ENCODE assay signal across 21 mouse cellular contexts in genomic region chr3:102610970-102611369, GRCm38 (mm10).
A peak's percentile ranks its signal among the peaks of the same experiment; 100 is the strongest.
DNase-seq lines count a peak whose midpoint lies in the region; ATAC-seq and TF ChIP-seq lines count a peak whose summit lies in the region.
"Had no signal": no experiment of that assay in that cellular context is flagged by ENCODE, and none has a peak within 500 bp of the region (broad histone marks: within the 10 kb centered on the region; RNA-seq: fewer than 3 reads in every experiment).

No protein-coding gene starts in this region.

- in situ Hi-C loops in Patski (cut with MboI; ENCODE audit: low pct_unique_long_range_greater_than_20kb) = no loop called here

- 0 out of 2 replicates have a peak overlapping the region, but pooled peaks have one; percentile 45 for H3K27ac ChIP-seq in forebrain, embryonic 13.5 days
- no peak overlapping the region for H3K27ac ChIP-seq in forebrain, embryonic 10.5 days
- no peak overlapping the region for H3K27ac ChIP-seq in hindbrain, postnatal 0 days
- no peak overlapping the region for H3K27ac ChIP-seq in hindbrain, embryonic 10.5 days
- no peak overlapping the region for H3K27ac ChIP-seq in midbrain, embryonic 16.5 days (ENCODE audit: low read length)
- H3K27ac ChIP-seq: heart, embryonic 13.5 days; intestine, embryonic 15.5 days; liver, embryonic 14.5 days; neural tube, embryonic 12.5 days; stomach, embryonic 15.5 days had no signal

- peaks cover 20% of the 10 kb centered on the region for H3K4me1 ChIP-seq in forebrain, embryonic 13.5 days
- peaks cover 17% of the 10 kb centered on the region for H3K4me1 ChIP-seq in forebrain, embryonic 10.5 days
- peaks cover 9% of the 10 kb centered on the region; the same call in 1 of the 2 replicates for H3K4me1 ChIP-seq in hindbrain, postnatal 0 days (ENCODE audit: insufficient read depth, low read length)
- H3K4me1 ChIP-seq in hindbrain, embryonic 10.5 days (replicated peaks) = peaks cover 11% of the 10 kb centered on the region; the same call in 1 of the 2 replicates
- H3K4me1 ChIP-seq in midbrain, embryonic 16.5 days (ENCODE audit: control insufficient read depth, insufficient read depth, low read length) = peaks cover 7% of the 10 kb centered on the region
- H3K4me1 ChIP-seq: intestine, embryonic 15.5 days; neural tube, embryonic 12.5 days had no signal

- POLR2A ChIA-PET in Patski (lab: Charles Lee) = no interaction called here

- WGBS in forebrain, embryonic 13.5 days = 19% methylated on average over 5 of the region's 5 CpGs
- WGBS in forebrain, embryonic 10.5 days = 31% methylated on average over 5 of the region's 5 CpGs
- 8% methylated on average over 5 of the region's 5 CpGs for WGBS in hindbrain, postnatal 0 days
- WGBS in hindbrain, embryonic 10.5 days = 45% methylated on average over 5 of the region's 5 CpGs
- 20% methylated on average over 5 of the region's 5 CpGs for WGBS in midbrain, embryonic 16.5 days

- peak; percentile 26; the same call in 1 of the 2 replicates for ATAC-seq in forebrain, embryonic 13.5 days
- ATAC-seq in hindbrain, postnatal 0 days = 0 out of 2 replicates have a peak, but pooled peaks have one; percentile 24
- ATAC-seq in Patski = no peak
- ATAC-seq in midbrain, embryonic 16.5 days = peak; percentile 40; the same call in 1 of the 2 replicates
- no peak for ATAC-seq in megakaryocyte progenitor cell, adult 5-6 weeks (replicated peaks; ENCODE audit: poor library complexity)
- ATAC-seq: CD4-positive, CD25-positive, alpha-beta regulatory T cell, adult 4 months; intestine, embryonic 15.5 days had no signal

- no peak for TF ChIP-seq CTCF in hindbrain, postnatal 0 days (IDR thresholded peaks at IDR 0.05; ENCODE audit: low read depth)
- TF ChIP-seq CTCF in Patski (IDR thresholded peaks at IDR 0.05) = no peak

- CTCF ChIA-PET in Patski (lab: Charles Lee) = interaction anchor here (0.9 to 1.6 kb wide), 3 partner anchors 11 to 17 kb away, joined by 3 read pairs; no protein-coding TSS in a partner anchor

- no peak overlapping the region for H3K4me3 ChIP-seq in forebrain, embryonic 13.5 days
- no peak overlapping the region for H3K4me3 ChIP-seq in forebrain, embryonic 10.5 days
- no peak overlapping the region for H3K4me3 ChIP-seq in hindbrain, postnatal 0 days (ENCODE audit: low read length)
- H3K4me3 ChIP-seq in hindbrain, embryonic 10.5 days = no peak overlapping the region
- H3K4me3 ChIP-seq in midbrain, embryonic 16.5 days (ENCODE audit: low read depth, low read length) = no peak overlapping the region
- H3K4me3 ChIP-seq: heart, embryonic 13.5 days; intestine, embryonic 15.5 days; neural tube, embryonic 12.5 days; stomach, embryonic 15.5 days had no signal

- H3K27me3 ChIP-seq in forebrain, embryonic 13.5 days = no peaks in the 10 kb centered on the region
- peaks cover 58% of the 10 kb centered on the region for H3K27me3 ChIP-seq in forebrain, embryonic 10.5 days (ENCODE audit: poor library complexity, severe bottlenecking)
- 0 out of 2 replicates have a peak, but pooled peaks cover 5% of the 10 kb centered on the region for H3K27me3 ChIP-seq in hindbrain, postnatal 0 days (ENCODE audit: insufficient read depth, low read length)
- H3K27me3 ChIP-seq in hindbrain, embryonic 10.5 days (ENCODE audit: insufficient read depth, poor library complexity, severe bottlenecking) = peaks cover 24% of the 10 kb centered on the region
- H3K27me3 ChIP-seq in Patski = no peaks in the 10 kb centered on the region
- no peaks in the 10 kb centered on the region; the same call in 1 of the 2 replicates for H3K27me3 ChIP-seq in midbrain, embryonic 16.5 days (ENCODE audit: control insufficient read depth, insufficient read depth, low read depth, low read length)
- H3K27me3 ChIP-seq: intestine, embryonic 15.5 days; stomach, embryonic 15.5 days had no signal

- H3K9me3 ChIP-seq in forebrain, embryonic 13.5 days (replicated peaks) = no peaks in the 10 kb centered on the region
- H3K9me3 ChIP-seq in forebrain, embryonic 10.5 days = no peaks in the 10 kb centered on the region
- H3K9me3 ChIP-seq in hindbrain, postnatal 0 days (ENCODE audit: low read length) = no peaks in the 10 kb centered on the region
- no peaks in the 10 kb centered on the region for H3K9me3 ChIP-seq in hindbrain, embryonic 10.5 days
- no peaks in the 10 kb centered on the region for H3K9me3 ChIP-seq in midbrain, embryonic 16.5 days (replicated peaks; ENCODE audit: control insufficient read depth, low read length, poor library complexity, severe bottlenecking)
- H3K9me3 ChIP-seq: heart, embryonic 13.5 days; intestine, embryonic 15.5 days; neural tube, embryonic 12.5 days; stomach, embryonic 15.5 days had no signal

- no peak overlapping the region for H3K9ac ChIP-seq in forebrain, embryonic 13.5 days
- no peak overlapping the region for H3K9ac ChIP-seq in hindbrain, postnatal 0 days (replicated peaks; ENCODE audit: low read length)
- H3K9ac ChIP-seq in midbrain, embryonic 16.5 days (ENCODE audit: low read depth, low read length) = no peak overlapping the region
- H3K9ac ChIP-seq: heart, embryonic 13.5 days; intestine, embryonic 15.5 days; liver, embryonic 14.5 days; neural tube, embryonic 12.5 days; stomach, embryonic 15.5 days had no signal

- H3K4me2 ChIP-seq in forebrain, embryonic 13.5 days = peak overlapping the region; percentile 29; the same call in 1 of the 2 replicates
- 0 out of 2 replicates have a peak overlapping the region, but pooled peaks have one; percentile 10 for H3K4me2 ChIP-seq in hindbrain, postnatal 0 days (ENCODE audit: low read depth, low read length)
- H3K4me2 ChIP-seq in midbrain, embryonic 16.5 days (ENCODE audit: low read length) = no peak overlapping the region
- H3K4me2 ChIP-seq: heart, embryonic 13.5 days; intestine, embryonic 15.5 days; neural tube, embryonic 12.5 days; stomach, embryonic 15.5 days had no signal

- no peak for DNase-seq in forebrain, embryonic 10.5 days (ENCODE audit: extremely low spot score, low spot score)
- DNase-seq in hindbrain, postnatal 0 days (ENCODE audit: low spot score) = peak; percentile 53
- no peak for DNase-seq in hindbrain, embryonic 10.5 days (ENCODE audit: low spot score)
- peak; percentile 22 for DNase-seq in Patski (ENCODE audit: low read depth, low spot score)
- DNase-seq in layer of hippocampus, postnatal 36 days = no peak
- DNase-seq: cerebellum, adult 2 months; cerebellum, postnatal 36 days; heart, postnatal 36 days; kidney, adult 9 months; kidney, postnatal 25 days; right cerebral cortex, postnatal 14 days; thymus, adult 18-20 months had no signal

- no peaks in the 10 kb centered on the region for H3K36me3 ChIP-seq in forebrain, embryonic 13.5 days (ENCODE audit: poor library complexity, severe bottlenecking)
- H3K36me3 ChIP-seq in forebrain, embryonic 10.5 days (replicated peaks) = no peaks in the 10 kb centered on the region
- H3K36me3 ChIP-seq in hindbrain, postnatal 0 days (ENCODE audit: insufficient read depth, low read length) = no peaks in the 10 kb centered on the region
- H3K36me3 ChIP-seq in hindbrain, embryonic 10.5 days = no peaks in the 10 kb centered on the region
- no peaks in the 10 kb centered on the region for H3K36me3 ChIP-seq in midbrain, embryonic 16.5 days (ENCODE audit: control insufficient read depth, insufficient read depth, low read length)
- H3K36me3 ChIP-seq: heart, embryonic 13.5 days; intestine, embryonic 15.5 days; neural tube, embryonic 12.5 days; stomach, embryonic 15.5 days had no signal

Comparison
In these comparisons a context has a peak if more than half of its experiments do, and no peak if none do; other contexts are left out.
1. DNase-seq: peak in hindbrain, postnatal 0 days (single experiment) and Patski (single experiment); none in forebrain, embryonic 10.5 days (single experiment), hindbrain, embryonic 10.5 days (single experiment) and layer of hippocampus, postnatal 36 days (0 of 2).
2. ATAC-seq: peak in forebrain, embryonic 13.5 days (single experiment), hindbrain, postnatal 0 days (single experiment) and midbrain, embryonic 16.5 days (single experiment); none in Patski (single experiment) and megakaryocyte progenitor cell, adult 5-6 weeks (single experiment).